Mouse (Mus musculus) bone marrow macrophage, adult 2 months (primary cell): ENCODE measurements at regions not wholly inside any gene's neighbourhood (a gene's known extent, or its start where the extent isn't known, plus 50 kb on each side); places are given as distances from the start of the nearest gene placed in this dataset.

Experiments
- CTCF ChIP-seq: IDR thresholded peaks from 2 replicates; pipeline ENCODE4 v1.5.1; 2012; ENCODE audit warnings: low read depth, mild to moderate bottlenecking, low read length, moderate library complexity
- POLR2A ChIP-seq: IDR thresholded peaks from 2 replicates; pipeline ENCODE4 v1.6.1; 2012; ENCODE audit warnings: mild to moderate bottlenecking, low read depth, low read length, borderline replicate concordance

DNA sequence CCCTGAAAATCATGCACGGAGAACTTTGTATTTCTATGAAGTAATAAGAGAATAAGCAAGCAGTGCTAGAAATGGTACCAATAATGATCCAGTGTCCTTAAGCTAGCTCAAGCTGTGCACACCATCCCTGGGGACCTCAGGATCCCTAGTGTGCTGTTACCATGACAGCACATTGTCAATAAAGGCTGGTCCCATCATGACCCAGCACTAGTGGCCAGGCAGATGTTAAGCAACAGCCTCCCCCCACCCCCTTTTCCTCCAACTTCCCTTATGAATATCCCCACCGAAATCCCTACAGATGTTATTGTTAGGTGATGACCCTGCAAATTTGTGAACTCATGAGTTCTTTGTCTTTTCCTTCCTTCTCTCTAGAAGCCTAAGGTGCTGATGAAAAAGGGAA, 160.9 kb upstream of the Ednrb start:
- TF ChIP-seq POLR2A: no peak
- no peak for TF ChIP-seq CTCF
